Mouse (Mus musculus): ENCODE data around the gene Rab19. TPM values are rescaled to one million over a fixed set of nuclear protein-coding genes. Genes with fewer than 3 reads are reported as not detected.
"Not testable (repeated sequence)": the region's sequence is repeated elsewhere in the genome, so short reads cannot be mapped to it uniquely, and the experiment has no call there.

Gene Rab19
- polyA plus RNA-seq, 1 experiment from 2014 or later, result 0.09 TPM

DNA sequence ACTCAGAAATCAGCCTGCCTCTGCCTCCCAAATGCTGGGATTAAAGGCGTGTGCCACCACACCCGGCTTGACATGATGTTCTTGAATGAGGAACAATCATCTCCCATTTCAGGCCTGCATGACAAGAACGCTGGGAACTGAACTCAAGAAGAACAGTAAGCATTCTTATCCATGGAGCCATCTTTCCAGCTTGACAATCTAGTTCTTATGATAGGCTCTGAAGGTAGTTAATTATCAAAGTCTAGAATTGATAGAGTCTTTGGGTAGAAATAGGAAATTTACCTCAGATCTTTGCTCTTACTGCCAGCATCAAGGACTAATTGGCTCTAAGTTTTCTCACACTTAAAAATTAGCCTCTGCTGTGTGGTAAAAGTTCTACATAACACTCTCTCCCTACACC, 699 bp upstream of the Rab19 start:
- ATAC-seq (ENCODE audit: low FRiP score), result no peak
- Histone ChIP-seq H3K9me3 (replicated peaks) (no peaks in the 10 kb centered on the region), H3K4me1 (peaks cover 23% of the 10 kb centered on the region), H3K4me3 (replicated peaks) (no peak overlapping the region), H3K4me2 (no peak overlapping the region), H3K27ac (replicated peaks) (no peak overlapping the region), H3K27me3 (replicated peaks) (0 out of 2 replicates have a peak, but pooled peaks cover 9% of the 10 kb centered on the region), H3K9ac (replicated peaks) (no peak overlapping the region), H3K36me3 (no peaks in the 10 kb centered on the region)
- WGBS, result 93% methylated on average over 3 of the region's 3 CpGs

DNA sequence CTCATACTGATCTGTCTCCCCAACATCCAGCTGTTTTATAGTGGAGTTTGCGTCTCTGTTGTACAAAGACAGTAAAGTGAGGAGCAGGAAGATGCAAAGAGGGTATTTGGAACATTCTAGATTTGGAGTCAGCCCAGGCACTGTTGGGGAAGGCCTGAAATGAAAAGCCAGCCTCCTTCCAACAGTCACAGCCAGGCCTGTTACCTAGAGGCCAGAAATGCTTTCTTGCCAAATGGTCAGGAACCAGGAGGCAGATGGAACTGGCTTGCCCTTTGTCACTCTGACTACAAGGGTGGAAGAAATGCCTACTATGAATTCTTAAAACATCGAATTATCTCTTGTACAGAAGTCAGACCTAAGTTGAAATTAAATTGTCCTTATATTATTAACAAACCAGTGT, 9.0 kb downstream of the Rab19 start:
- Histone ChIP-seq H3K27me3 (replicated peaks) (no peaks in the 10 kb centered on the region), H3K4me1 (no peaks in the 10 kb centered on the region), H3K4me2 (no peak overlapping the region), H3K36me3 (peaks cover 9% of the 10 kb centered on the region), H3K27ac (replicated peaks) (no peak overlapping the region), H3K4me3 (replicated peaks) (no peak overlapping the region), H3K9ac (replicated peaks) (no peak overlapping the region), H3K9me3 (replicated peaks) (no peaks in the 10 kb centered on the region)
- no peak for ATAC-seq (ENCODE audit: low FRiP score)
- WGBS, result 92% methylated on average over 2 of the region's 2 CpGs

DNA sequence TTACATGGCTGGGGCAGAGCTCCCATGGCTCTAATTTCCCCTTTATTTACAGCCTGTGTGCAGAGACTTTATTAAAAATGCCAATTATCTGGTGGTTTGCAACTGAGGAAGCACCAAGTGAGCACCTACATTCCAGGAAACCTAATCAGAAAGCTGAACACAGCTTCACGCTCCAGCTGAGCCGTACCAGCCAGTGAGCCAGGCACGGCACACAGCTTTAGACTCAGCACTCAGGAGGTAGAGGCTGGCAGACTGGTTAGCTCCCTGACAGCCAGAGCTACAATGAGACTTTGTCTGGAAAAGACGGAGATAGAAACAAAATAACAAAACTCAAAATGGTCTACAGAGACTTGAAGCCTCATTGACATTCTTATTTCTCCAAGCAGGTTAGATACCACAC, 14.5 kb downstream of the Rab19 start:
- Histone ChIP-seq H3K36me3 (peaks cover 47% of the 10 kb centered on the region), H3K9ac (replicated peaks) (no peak overlapping the region), H3K27ac (replicated peaks) (peak overlapping the region; percentile 50; the same call in 1 of the 2 replicates), H3K27me3 (replicated peaks) (no peaks in the 10 kb centered on the region), H3K4me2 (no peak overlapping the region), H3K9me3 (replicated peaks) (no peaks in the 10 kb centered on the region), H3K4me1 (peaks cover 5% of the 10 kb centered on the region; the same call in 1 of the 2 replicates), H3K4me3 (replicated peaks) (no peak overlapping the region)
- peak; percentile 78 for ATAC-seq (ENCODE audit: low FRiP score)
- WGBS, result 50% methylated on average over 4 of the region's 4 CpGs

DNA sequence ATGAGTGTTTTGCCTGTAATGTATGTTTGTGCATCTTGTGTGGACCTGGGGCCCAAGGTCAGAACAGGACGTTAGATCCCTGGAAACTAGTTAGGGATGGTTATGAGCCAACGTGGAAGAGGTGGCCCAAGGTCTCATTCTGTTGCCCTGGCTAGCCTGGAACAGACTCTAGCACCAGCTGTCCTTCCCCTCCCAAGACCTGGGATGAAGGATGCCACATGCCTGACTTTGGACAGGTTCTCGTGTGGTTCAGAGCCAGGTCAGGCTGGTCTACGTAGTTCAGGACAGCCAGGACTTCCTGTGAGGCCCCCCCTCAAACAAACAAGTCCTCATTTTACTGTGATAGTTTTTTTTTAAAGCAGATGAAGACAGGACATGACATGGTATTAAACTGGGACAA, 14.9 kb downstream of the Rab19 start:
- Histone ChIP-seq H3K4me3 (replicated peaks) (no peak overlapping the region), H3K9ac (replicated peaks) (no peak overlapping the region), H3K36me3 (peaks cover 45% of the 10 kb centered on the region), H3K27ac (replicated peaks) (peak overlapping the region; percentile 50; the same call in 1 of the 2 replicates), H3K4me2 (no peak overlapping the region), H3K4me1 (peaks cover 5% of the 10 kb centered on the region; the same call in 1 of the 2 replicates), H3K27me3 (replicated peaks) (no peaks in the 10 kb centered on the region), H3K9me3 (replicated peaks) (no peaks in the 10 kb centered on the region)
- WGBS, result 84% methylated on average over 4 of the region's 4 CpGs
- no peak for ATAC-seq (ENCODE audit: low FRiP score)

DNA sequence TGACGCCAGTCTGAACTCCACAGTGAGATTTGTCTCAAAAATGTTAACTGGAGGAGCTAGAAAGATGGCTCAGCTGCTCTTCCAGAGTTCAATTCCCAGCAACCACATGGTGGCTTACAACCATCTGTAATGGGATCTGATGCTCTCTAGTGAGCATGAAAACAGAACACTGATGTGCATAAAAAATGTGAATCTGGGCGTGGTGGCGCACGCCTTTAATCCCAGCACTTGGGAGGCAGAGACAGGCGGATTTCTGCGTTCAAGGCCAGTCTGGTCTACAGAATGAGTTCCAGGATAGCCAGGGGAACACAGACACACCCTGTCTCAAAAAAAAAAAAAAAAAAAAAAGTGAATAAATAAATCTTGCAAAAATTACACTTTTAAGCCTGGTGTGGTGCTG, 16.1 kb downstream of the Rab19 start:
- H3K36me3 ChIP-seq, result peaks cover 52% of the 10 kb centered on the region

DNA sequence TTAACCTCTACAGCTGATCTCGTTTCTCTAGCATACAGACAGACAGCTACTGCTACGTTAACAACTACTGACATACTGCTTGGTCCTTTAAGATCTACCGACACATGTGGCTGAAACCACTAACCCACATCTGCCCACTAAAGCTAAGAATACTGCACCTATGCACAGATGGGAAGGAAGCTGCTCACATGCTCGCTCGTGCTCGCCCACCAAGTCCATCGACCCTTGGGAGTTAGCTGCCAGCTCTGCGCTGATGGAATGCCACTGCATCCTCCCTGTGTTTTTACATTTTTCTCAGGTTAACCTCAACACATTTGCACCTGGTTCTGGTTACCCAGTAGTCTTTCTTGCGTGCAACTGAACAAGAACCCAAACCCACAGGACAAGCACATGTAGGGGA, 17.4 kb downstream of the Rab19 start:
- ATAC-seq (ENCODE audit: low FRiP score), result no peak
- H3K9ac ChIP-seq (replicated peaks), result no peak overlapping the region
- no peak overlapping the region for H3K4me2 ChIP-seq
- peaks cover 5% of the 10 kb centered on the region; the same call in 1 of the 2 replicates for H3K4me1 ChIP-seq
- peaks cover 56% of the 10 kb centered on the region for H3K36me3 ChIP-seq
- H3K4me3 ChIP-seq (replicated peaks), result no peak overlapping the region
- WGBS, result 91% methylated on average over 9 of the region's 9 CpGs
- H3K27ac ChIP-seq (replicated peaks), result no peak overlapping the region
- no peaks in the 10 kb centered on the region for H3K27me3 ChIP-seq (replicated peaks)
- H3K9me3 ChIP-seq (replicated peaks), result no peaks in the 10 kb centered on the region

More for the DNA sequence above, 16.1 kb downstream of the Rab19 start:
- H3K4me2 ChIP-seq, result no peak overlapping the region
- no peaks in the 10 kb centered on the region for H3K27me3 ChIP-seq (replicated peaks)
- no peak overlapping the region for H3K4me3 ChIP-seq (replicated peaks)
- H3K27ac ChIP-seq (replicated peaks), result no peak overlapping the region
- no peak for ATAC-seq (ENCODE audit: low FRiP score)
- no peaks in the 10 kb centered on the region for H3K9me3 ChIP-seq (replicated peaks)
- peaks cover 5% of the 10 kb centered on the region; the same call in 1 of the 2 replicates for H3K4me1 ChIP-seq
- no peak overlapping the region for H3K9ac ChIP-seq (replicated peaks)
- WGBS, result 92% methylated on average over 6 of the region's 6 CpGs

DNA sequence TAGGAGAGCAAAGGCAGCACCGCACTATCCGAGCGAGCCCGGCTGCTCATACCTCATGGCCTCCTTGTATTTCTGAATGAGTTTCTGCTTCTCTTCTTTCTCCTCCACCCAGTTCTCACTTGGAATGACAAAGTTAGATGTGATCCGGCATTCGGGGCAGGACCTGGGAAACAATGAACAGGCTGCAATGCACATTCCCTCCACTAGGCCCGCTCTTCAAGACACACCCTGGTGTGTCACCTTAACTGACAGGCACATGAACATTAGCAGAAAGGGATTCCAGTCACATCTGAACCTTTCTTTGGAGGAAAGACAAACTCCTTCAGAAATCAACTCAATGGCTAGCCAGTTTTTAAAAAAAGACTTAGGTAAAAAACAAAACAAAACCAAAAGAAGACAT, 19.4 kb downstream of the Rab19 start:
- Histone ChIP-seq H3K4me3 (replicated peaks) (no peak overlapping the region), H3K36me3 (peaks cover 72% of the 10 kb centered on the region), H3K4me2 (no peak overlapping the region), H3K9me3 (replicated peaks) (no peaks in the 10 kb centered on the region), H3K9ac (replicated peaks) (no peak overlapping the region), H3K4me1 (peaks cover 5% of the 10 kb centered on the region; the same call in 1 of the 2 replicates), H3K27me3 (replicated peaks) (no peaks in the 10 kb centered on the region), H3K27ac (replicated peaks) (no peak overlapping the region)
- ATAC-seq (ENCODE audit: low FRiP score), result no peak
- 78% methylated on average over 7 of the region's 7 CpGs for WGBS

DNA sequence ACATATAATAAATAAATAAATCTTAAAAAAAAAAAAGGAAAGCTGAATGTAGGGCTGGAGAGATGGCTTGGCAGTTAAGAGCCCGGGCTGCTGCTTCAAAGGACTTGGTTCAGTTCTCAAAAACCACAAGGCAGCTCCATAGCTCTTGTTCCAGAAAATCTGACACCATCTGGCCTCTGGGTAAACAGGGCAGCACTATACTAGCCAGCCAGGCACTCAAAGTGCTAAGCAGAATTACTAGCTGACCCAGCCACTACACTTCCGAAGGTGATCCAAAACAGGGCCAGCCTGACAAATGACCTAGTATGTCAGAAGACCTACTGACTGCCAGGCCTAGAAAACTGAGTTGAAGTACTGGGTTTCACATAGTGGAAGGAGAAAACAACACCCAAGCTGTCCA, 22.2 kb downstream of the Rab19 start:
- 91% methylated on average over 2 of the region's 2 CpGs for WGBS
- Histone ChIP-seq H3K9ac (replicated peaks) (no peak overlapping the region), H3K27me3 (replicated peaks) (no peaks in the 10 kb centered on the region), H3K27ac (replicated peaks) (no peak overlapping the region), H3K4me1 (no peaks in the 10 kb centered on the region), H3K36me3 (peaks cover 75% of the 10 kb centered on the region), H3K9me3 (replicated peaks) (no peaks in the 10 kb centered on the region), H3K4me3 (replicated peaks) (no peak overlapping the region), H3K4me2 (no peak overlapping the region)
- no peak for ATAC-seq (ENCODE audit: low FRiP score)

DNA sequence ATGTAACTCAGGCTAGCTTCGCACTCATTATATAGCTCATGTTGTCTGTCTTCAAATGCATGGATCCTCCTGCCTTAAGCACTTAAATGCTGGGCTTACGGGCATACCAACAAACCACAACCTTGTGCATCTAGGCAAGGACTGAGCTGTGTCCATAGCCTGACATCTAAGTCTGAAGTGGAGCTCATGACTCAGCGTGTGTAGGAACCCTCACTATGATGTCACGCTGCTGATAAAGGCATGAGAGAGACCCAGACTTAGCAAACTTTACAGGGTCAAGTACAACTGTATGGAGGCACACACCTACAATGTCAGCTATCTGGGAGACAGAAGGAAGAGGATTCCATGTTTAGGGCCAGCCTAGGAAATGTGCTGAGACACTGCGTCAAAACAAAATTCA, 25.5 kb downstream of the Rab19 start:
- no peak overlapping the region for H3K27ac ChIP-seq (replicated peaks)
- peaks cover 51% of the 10 kb centered on the region for H3K36me3 ChIP-seq
- no peaks in the 10 kb centered on the region for H3K4me1 ChIP-seq
- ATAC-seq (ENCODE audit: low FRiP score), result no peak
- H3K4me2 ChIP-seq, result no peak overlapping the region
- no peak overlapping the region for H3K4me3 ChIP-seq (replicated peaks)
- 95% methylated on average over 5 of the region's 5 CpGs for WGBS
- no peak overlapping the region for H3K9ac ChIP-seq (replicated peaks)
- H3K27me3 ChIP-seq (replicated peaks), result no peaks in the 10 kb centered on the region
- no peaks in the 10 kb centered on the region for H3K9me3 ChIP-seq (replicated peaks)

DNA sequence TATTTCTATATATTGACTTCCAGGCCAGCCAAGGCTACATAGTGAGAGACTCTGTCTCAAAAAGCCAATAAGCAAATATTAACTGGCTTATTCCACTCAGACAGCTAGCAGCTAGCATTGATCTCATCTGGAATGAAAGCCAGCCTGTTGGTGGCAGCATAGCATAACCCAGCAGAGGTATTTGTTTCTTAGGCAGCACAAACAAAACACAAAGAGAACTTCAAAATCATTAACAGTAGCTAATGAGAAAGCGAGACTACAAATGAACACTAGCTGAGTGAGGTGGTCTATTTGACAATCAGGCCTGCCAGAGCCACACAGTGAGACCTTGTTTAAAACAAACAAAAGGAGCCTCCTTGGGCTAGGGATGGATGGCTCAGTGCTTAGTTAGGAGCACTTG, 33.1 kb downstream of the Rab19 start:
- Histone ChIP-seq H3K4me1 (peaks cover 36% of the 10 kb centered on the region), H3K9ac (replicated peaks) (no peak overlapping the region), H3K9me3 (replicated peaks) (no peaks in the 10 kb centered on the region), H3K4me3 (replicated peaks) (no peak overlapping the region), H3K4me2 (no peak overlapping the region), H3K27ac (replicated peaks) (peak overlapping the region; percentile 54), H3K27me3 (replicated peaks) (no peaks in the 10 kb centered on the region), H3K36me3 (peaks cover 6% of the 10 kb centered on the region)
- ATAC-seq (ENCODE audit: low FRiP score), result no peak
- 46% methylated on average over 1 of the region's 1 CpGs for WGBS

DNA sequence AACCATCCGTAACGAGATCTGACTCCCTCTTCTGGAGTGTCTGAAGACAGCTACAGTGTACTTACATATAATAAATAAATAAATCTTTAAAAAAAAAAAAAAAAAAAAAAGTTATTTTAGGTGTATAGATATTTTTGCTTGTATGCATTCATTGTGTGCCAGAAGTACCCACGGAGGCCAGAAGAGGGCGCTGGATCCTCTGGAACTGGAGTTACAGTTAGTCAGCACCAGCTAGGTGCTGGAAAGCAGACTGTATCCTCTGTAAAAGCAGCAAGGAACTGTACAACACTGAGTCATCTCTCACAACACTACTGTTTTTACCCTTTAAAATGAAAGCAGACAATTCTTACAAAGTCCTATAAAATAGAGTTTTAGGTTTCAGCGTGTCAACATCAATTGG, 34.8 kb downstream of the Rab19 start:
- ATAC-seq (ENCODE audit: low FRiP score), result no peak
- H3K4me3 ChIP-seq (replicated peaks), result no peak overlapping the region
- H3K9me3 ChIP-seq (replicated peaks), result no peaks in the 10 kb centered on the region
- peaks cover 40% of the 10 kb centered on the region for H3K4me1 ChIP-seq
- H3K9ac ChIP-seq (replicated peaks), result no peak overlapping the region
- WGBS, result 70% methylated on average over 3 of the region's 5 CpGs
- no peak overlapping the region for H3K27ac ChIP-seq (replicated peaks)
- H3K36me3 ChIP-seq, result no peaks in the 10 kb centered on the region
- H3K4me2 ChIP-seq, result no peak overlapping the region
- no peaks in the 10 kb centered on the region for H3K27me3 ChIP-seq (replicated peaks)

DNA sequence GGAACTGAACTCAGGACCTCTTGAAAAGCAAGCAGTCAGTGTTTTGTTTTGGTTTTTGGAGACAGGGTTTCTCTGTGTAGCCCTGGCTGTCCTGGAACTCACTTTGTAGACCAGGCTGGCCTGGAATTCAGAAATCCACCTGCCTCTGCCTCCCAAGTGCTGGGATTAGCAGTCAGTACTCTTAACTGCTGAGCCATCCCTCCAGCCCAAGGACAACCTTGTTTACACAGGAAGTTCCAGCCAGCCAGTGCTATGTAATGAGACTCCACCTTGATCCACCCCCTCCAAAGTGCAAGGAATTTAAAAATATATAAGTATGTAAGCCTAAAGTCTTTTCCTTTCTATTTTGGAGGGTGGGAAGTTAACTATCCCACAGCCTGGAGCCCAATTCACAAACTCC, 35.7 kb downstream of the Rab19 start:
- ATAC-seq (ENCODE audit: low FRiP score); H3K9me3 ChIP-seq (replicated peaks); H3K4me3 ChIP-seq (replicated peaks); H3K27me3 ChIP-seq (replicated peaks); H3K27ac ChIP-seq (replicated peaks); H3K36me3 ChIP-seq; H3K4me2 ChIP-seq; H3K9ac ChIP-seq (replicated peaks): not testable (repeated sequence)
- peaks cover 40% of the 10 kb centered on the region for H3K4me1 ChIP-seq

DNA sequence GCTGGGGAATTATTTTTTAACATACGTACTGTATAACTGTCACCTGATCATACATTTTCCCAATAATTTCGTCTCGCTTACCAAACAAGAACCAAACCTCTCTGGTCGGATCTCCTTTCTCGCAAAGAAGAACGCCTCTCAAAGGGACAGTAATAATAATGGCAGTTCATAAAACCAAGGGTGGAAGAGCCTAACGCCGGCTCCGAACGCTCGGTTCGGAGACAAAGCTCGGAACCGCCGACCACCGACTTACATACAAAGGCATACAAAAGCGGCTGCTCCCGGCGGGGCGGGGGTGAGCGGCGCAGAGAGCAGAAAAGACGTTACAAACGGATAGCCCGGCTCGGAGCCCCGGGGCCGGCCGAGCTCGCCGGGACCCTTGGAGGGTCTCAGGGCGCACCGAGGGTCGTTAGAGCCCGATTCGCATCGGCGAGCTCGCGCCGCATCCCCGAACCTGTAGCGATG, 38.4 kb downstream of the Rab19 start:
- Histone ChIP-seq H3K27ac (replicated peaks) (peak overlapping the region; percentile 94), H3K36me3 (no peaks in the 10 kb centered on the region), H3K9me3 (replicated peaks) (no peaks in the 10 kb centered on the region), H3K4me2 (peak overlapping the region; percentile 63), H3K4me3 (replicated peaks) (peak overlapping the region; percentile 98), H3K9ac (replicated peaks) (peak overlapping the region; percentile 91), H3K27me3 (replicated peaks) (no peaks in the 10 kb centered on the region; the same call in 1 of the 2 replicates), H3K4me1 (peaks cover 29% of the 10 kb centered on the region)
- WGBS, result under 1% methylated on average over 43 of the region's 43 CpGs
- ATAC-seq (ENCODE audit: low FRiP score), result no peak; the same call in 1 of the 2 replicates
